Mouse (Mus musculus): ENCODE results near the gene Gdap1l1.

Gdap1l1 gene

DNA sequence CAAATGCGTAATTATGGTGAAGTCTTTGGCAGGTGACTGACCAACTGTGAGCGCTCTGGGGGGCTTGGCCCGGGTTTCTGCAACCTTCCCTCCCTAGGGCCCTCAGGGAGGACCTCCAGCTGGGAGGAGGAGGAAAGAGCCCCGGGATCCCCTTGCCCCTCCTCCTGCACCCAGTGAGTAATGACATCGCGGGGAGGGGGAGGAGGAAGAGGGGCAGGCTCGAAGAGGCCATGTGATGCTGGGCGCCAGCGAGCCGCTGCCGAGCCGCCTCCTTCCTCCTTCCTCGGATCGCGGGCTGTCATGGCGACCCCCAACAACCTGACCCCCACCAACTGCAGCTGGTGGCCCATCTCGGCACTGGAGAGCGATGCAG lies at the start of gene Gdap1l1:
Gene Gdap1l1, plus strand, starts transcription at position 231 of the 373 bp plus-strand sequence.
- ChIA-PET CTCF (interaction anchor here in 3 of 4 experiments (0.9 to 1.9 kb wide), 6 partner anchors 13 to 350 kb away, joined by 3 to 14 read pairs (median 3); partner anchors contain the start of gene Fitm2 (in 2 of the 3)), POLR2A (interaction anchor here in 3 of 4 experiments (0.8 to 4.4 kb wide), 7 partner anchors 12 to 507 kb away, joined by 3 to 28 read pairs (median 3); partner anchors contain the start of gene Srsf6 (in 1 of the 3))

DNA sequence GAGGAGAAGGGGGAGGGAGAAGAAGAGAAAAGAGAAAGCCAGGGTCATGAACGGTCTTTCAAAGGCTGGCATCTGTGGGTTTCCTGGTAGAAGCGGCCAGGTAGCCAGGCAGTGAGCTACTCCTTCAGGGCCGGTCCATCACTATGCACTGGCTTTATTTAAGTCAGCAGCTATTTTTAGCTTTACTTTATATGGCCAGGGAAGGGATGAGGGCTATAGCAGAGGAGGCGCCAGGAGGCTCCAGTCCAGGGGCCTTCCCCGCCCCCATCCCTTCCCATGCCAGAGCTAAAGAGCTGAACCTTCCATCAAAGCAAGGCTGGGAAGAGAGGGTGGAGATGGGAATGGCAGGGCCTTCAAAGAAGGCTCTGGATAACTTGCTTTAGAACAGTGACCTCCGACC lies 45.8 kb upstream of the Gdap1l1 start:
- ChIA-PET POLR2A (interaction anchor here in 2 of 4 experiments (0.6 to 1.3 kb wide), 3 partner anchors 27 to 462 kb away, joined by 3 read pairs; no protein-coding TSS in a partner anchor), CTCF (interaction anchor here in 2 of 4 experiments (0.7 to 1.2 kb wide), 2 partner anchors 9 to 838 kb away, joined by 3 to 8 read pairs; no protein-coding TSS in a partner anchor)

DNA sequence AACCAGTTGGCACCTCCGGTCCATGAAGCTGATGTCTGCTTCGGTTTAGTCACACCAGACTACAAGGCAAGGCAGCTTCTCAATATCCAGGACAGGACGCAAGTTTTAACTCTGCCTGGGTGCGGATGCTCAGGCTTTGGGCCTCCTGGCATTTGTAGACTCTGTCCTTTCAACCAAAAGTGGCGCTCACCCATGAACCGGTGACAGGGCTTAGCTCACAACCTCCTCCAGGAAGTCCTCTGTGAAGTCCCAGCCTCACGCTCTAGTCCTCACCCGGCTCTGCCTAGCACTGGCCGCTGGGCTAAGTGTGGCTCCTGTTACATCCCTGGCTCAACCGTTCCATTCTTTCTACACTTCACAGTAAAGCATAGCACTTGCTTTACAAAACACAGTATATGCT lies 45.0 kb upstream of the Gdap1l1 start:
- ChIA-PET CTCF (interaction anchor here in 2 of 4 experiments (0.7 to 1.3 kb wide), 2 partner anchors 46 to 839 kb away, joined by 3 read pairs; no protein-coding TSS in a partner anchor), POLR2A (interaction anchor here in 2 of 4 experiments (0.6 to 1.2 kb wide), 2 partner anchors 26 to 399 kb away, joined by 3 to 4 read pairs; no protein-coding TSS in a partner anchor)

DNA sequence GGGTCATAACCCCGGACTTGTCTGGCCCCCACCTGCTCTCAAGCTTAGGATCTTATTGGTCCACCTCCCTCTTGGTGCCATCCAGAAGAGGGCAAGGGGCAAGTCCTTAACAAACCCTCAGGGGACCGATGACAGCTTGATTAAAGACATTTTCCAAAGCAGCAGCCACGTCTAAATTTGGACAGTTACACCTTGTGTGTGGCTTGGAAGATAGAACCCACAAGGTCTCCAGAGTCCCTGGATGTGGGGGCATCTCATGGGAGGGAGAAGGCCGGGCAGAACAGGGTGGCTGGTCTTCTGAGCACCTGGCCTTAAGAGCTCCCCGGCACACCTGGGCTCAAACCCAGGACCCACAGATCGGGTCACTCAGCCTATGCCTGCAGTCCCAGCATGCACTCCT lies 44.3 kb upstream of the Gdap1l1 start:
- ChIA-PET POLR2A (interaction anchor here in 1 of 4 experiments (0.6 kb wide), 1 partner anchor 400 kb away, joined by 4 read pairs; no protein-coding TSS in a partner anchor), CTCF (interaction anchor here in 1 of 4 experiments (1.3 kb wide), 1 partner anchor 47 kb away, joined by 3 read pairs; no protein-coding TSS in a partner anchor)

DNA sequence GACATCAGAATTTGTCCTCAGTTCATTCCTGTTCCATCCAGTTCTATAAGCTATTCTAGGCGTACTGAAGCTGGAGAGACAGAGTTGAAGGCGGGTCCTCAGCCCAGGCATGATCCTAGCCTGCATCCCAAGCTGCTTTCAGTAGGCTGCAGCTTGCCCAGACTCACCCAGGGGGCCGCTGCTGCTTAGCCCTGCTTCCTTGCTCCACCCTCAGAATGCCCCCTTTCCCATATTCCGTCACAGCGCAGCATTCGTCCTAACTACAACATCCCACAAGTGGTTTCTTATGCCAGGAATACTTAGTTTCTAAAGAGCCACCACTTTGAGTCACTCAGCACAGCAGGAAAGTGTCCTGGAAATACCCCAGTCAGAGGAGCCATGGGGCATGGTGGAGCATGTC lies 43.3 kb upstream of the Gdap1l1 start:
- ChIA-PET POLR2A (interaction anchor here in 1 of 4 experiments (0.9 kb wide), 1 partner anchor 24 kb away, joined by 3 read pairs; no protein-coding TSS in a partner anchor), CTCF (no interaction called here)

DNA sequence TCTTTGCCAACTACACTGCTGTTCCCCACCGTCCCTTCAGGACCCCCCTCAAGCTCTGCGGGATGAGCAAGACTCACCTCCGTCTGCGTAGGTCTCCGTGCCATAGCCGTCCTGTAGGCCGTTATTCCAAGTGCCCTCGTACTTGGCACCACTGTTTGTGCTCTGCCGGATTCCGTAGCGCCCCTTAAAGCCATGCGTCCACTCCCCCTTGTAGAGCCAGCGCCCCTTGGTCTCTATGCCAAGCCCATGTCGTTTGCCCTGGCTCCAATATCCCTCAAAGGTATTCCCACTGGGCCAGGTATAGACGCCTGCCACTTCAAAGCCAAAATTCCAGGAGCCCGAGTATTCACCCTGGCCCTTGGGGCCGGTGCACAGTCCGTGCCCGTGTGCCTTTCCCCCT lies 41.2 kb upstream of the Gdap1l1 start:
- ChIA-PET POLR2A (interaction anchor here in 3 of 4 experiments (0.6 to 1.9 kb wide), 3 partner anchors 10 to 79 kb away, joined by 3 to 10 read pairs (median 3); no protein-coding TSS in a partner anchor), CTCF (interaction anchor here (0.6 to 8.2 kb wide), 6 partner anchors 54 to 285 kb away, joined by 3 to 145 read pairs (median 6); no protein-coding TSS in a partner anchor)

DNA sequence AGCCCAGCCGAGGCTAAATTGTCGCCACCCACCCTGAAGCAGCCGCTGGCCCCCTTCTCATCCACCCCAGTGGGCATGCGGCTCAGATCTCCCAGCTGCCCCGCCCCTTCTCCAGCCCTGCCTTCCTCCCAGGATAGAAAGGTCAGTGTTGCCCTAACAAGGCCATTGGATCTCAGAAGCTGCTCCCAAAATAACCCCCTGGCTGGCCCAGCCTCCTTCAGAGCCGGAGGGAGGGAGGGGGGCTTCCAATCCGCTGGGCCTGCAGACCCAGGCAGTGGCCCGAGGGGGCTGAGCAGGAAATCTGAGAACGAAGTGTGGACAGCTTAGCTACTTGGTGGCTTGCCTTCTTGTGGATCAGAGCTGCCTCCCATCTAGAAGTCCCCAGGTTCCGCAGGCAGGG lies 40.4 kb upstream of the Gdap1l1 start, which contains the start of gene Jph2:
Gene Jph2, minus strand, starts transcription at position 89 of the 400 bp plus-strand sequence.
- CTCF ChIA-PET, result interaction anchor here (0.6 to 8.2 kb wide), 8 partner anchors 55 to 467 kb away, joined by 3 to 153 read pairs (median 6); partner anchors contain the start of gene Srsf6 (in 1 of the 4)

DNA sequence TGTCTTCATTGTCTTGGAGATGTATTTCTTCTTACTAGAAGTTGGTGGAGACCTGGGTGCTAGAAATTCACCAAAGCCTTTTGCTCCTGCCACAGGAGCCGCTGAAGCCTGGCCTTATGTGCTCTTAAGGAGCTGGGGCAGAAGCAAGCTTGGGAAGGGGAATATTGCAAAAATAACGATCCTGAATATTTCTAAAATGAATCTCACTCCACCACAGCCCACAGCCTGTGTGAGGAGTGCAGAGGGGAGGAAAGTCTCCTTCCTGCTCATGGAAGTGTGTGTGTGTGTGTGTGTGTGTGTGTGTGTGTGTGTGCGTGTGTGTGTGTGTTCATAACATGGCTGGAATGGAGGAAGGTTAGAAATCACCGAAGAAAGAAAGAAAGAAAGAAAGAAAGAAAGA lies 39.5 kb upstream of the Gdap1l1 start:
- ChIA-PET CTCF (interaction anchor here in 2 of 4 experiments (0.7 to 8.2 kb wide), 5 partner anchors 49 to 468 kb away, joined by 3 to 153 read pairs (median 3); partner anchors contain the start of gene Srsf6 (in 1 of the 2)), POLR2A (interaction anchor here in 3 of 4 experiments (0.6 to 1.9 kb wide), 5 partner anchors 20 to 733 kb away, joined by 4 to 10 read pairs (median 6); no protein-coding TSS in a partner anchor)

More for the DNA sequence above, 40.4 kb upstream of the Gdap1l1 start, which contains the start of gene Jph2:
- POLR2A ChIA-PET, result interaction anchor here in 3 of 4 experiments (0.6 to 1.9 kb wide), 6 partner anchors 11 to 538 kb away, joined by 3 to 10 read pairs (median 3); partner anchors contain the start of gene Srsf6 (in 1 of the 3)

DNA sequence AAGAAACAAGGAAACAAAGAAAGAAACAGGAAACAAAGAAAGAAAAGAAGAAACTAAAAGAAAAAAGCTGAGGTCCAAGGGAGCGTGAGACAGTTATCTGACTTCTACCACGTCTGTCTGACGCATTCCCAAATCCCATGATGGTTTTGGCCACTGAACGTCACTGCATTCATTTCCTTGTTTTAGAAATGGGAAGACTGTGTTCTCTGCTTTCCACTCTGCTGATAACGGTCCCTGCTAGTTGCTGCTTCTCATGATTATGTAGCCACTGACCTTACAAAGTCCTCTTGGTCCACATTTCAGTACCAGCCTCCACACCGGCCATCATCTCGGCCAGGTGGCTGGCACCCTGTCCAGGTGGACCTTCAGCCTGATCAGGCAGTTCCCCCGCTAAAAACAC lies 39.1 kb upstream of the Gdap1l1 start:
- CTCF ChIA-PET, result interaction anchor here in 3 of 4 experiments (1.0 to 8.2 kb wide), 4 partner anchors 49 to 61 kb away, joined by 3 to 153 read pairs (median 108); no protein-coding TSS in a partner anchor
- POLR2A ChIA-PET, result interaction anchor here (0.6 to 2.7 kb wide), 6 partner anchors 20 to 301 kb away, joined by 4 to 22 read pairs (median 8); no protein-coding TSS in a partner anchor

DNA sequence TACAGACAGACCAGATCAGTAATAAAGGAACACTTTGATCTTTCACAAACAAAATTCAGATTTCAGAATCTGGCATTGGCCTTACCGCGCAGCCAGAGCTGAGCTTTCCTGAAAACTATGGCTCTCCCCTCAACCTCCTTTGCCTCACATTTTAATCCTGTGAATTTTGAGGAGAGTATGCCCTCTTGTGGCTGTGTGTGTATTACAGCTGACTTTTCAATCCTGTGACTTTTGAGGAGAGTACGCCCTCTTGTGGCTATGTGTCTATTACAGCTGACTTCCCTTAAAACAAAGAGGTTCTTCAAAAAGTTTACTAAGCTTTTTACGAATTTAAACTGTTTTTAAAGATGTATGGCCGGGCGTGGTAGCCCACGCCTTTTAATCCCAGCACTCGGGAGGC lies 37.1 kb upstream of the Gdap1l1 start:
- CTCF ChIA-PET, result interaction anchor here (0.5 to 8.2 kb wide), 124 partner anchors 9 to 1598 kb away, joined by 3 to 153 read pairs (median 4); partner anchors contain the start of genes Fitm2 (in 3 of the 4), Kcnk15 (in 1 of the 4) and Rims4 (in 1 of the 4)
- POLR2A ChIA-PET, result interaction anchor here in 3 of 4 experiments (0.7 to 2.7 kb wide), 17 partner anchors 13 to 470 kb away, joined by 3 to 22 read pairs (median 4); no protein-coding TSS in a partner anchor

DNA sequence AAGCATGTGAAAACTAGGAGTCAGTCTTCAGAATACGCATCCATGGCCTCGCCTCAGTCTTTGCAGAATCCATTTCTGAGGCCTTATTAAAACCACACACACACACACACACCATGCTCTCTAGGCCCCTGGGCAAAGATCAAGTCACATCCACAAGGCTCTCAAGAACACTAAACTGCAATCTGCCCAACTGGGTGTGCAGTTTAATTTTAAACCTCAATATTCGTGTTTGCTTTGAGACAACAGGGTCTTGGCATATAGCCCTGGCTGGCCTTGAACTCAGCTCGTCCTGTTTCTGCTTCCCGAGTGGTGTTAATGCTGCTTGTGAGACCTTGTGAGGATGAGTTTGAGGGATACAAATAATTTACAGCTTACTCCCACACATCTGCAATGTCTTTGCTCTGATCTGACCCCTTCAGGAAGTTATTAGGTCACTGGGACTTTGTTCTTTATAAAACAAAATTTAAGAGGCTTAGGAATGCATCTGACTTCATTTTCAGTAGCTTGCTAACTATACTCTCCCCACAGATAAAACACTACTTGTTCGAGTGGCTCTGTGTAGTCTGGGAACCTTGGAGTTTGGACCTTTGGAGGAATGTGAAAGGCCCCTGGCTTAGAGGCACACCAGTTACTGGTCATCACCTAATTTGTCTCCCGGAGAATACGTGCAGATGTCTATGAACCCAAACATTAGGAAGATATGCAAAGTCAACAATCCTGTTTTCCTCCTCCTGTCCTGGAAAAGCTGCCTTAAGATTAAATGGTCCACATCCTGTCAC lies 34.0 kb upstream of the Gdap1l1 start:
- ChIA-PET CTCF (interaction anchor here in 2 of 4 experiments (0.6 to 8.2 kb wide), 3 partner anchors 64 to 131 kb away, joined by 3 to 145 read pairs (median 5); no protein-coding TSS in a partner anchor), POLR2A (interaction anchor here in 1 of 4 experiments (1.1 to 4.1 kb wide), 2 partner anchors 14 to 59 kb away, joined by 5 to 25 read pairs; no protein-coding TSS in a partner anchor)

DNA sequence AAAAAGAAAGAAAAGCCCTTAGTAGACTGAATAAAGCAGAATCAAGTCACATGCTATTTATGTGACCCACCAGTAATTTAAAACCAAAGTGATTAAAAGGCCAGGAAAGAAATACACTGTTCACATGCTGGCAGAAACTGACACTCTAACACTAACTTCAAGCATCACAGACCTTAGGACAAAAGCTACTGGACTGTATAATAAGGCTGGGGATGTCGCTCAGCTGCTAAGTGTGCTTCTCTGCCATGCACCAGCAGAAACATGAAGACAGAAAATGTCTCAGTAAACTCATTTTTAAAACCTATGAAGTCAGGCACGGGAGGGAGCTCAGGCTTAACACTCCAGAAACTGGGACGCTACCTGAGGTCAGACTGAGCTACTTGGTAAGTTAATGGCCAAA lies 28.1 kb upstream of the Gdap1l1 start:
- ChIA-PET POLR2A (interaction anchor here in 3 of 4 experiments (1.0 to 5.8 kb wide), 4 partner anchors 8 to 69 kb away, joined by 3 to 58 read pairs (median 20); no protein-coding TSS in a partner anchor), CTCF (interaction anchor here in 2 of 4 experiments (0.9 to 2.1 kb wide), 3 partner anchors 9 to 478 kb away, joined by 3 to 10 read pairs (median 4); partner anchors contain the start of gene Srsf6 (in 1 of the 2))

DNA sequence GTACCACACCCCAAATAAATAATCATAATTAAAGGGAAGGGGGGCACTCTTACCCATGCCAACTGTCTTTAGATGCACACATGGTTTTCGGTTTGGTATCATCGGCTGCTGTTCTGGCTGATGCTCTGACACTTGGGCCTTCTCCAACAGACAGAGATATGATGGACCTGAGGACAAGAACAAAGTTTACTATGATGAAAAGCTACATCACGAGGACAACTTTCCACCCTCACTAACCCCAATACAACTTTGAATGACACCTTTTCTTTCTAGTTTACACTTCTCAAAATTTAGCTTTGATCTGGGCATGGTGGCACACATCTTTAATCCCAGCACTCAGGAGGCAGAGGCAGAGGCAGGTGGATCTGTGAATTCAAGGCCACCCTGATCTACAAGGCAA lies 26.9 kb upstream of the Gdap1l1 start:
- CTCF ChIA-PET, result interaction anchor here in 2 of 4 experiments (1.4 to 2.1 kb wide), 2 partner anchors 10 kb away, joined by 3 to 10 read pairs; no protein-coding TSS in a partner anchor
- POLR2A ChIA-PET, result interaction anchor here in 3 of 4 experiments (0.6 to 5.8 kb wide), 6 partner anchors 8 to 479 kb away, joined by 3 to 58 read pairs (median 5); partner anchors contain the start of gene Fitm2 (in 1 of the 3)

DNA sequence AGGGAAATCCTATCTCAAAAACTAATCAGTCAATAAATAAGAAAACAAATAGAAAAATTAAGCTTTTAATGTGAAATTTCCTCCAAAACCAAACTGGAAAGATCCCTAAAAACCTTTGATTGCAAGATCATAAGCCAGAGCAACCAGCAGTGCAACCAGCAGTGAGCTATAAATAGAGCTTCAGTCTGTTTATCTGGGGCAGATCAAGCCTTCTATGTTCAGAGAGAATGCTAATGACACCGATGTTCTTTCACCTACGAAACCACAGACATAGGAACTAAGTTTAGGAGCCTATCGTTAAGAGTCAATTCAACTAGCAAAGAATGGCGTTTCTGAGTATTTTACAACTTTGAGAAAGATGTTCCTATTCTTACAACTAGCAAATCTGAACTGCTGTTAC lies 26.4 kb upstream of the Gdap1l1 start:
- ChIA-PET POLR2A (interaction anchor here in 3 of 4 experiments (0.6 to 5.8 kb wide), 6 partner anchors 7 to 479 kb away, joined by 3 to 58 read pairs (median 5); partner anchors contain the start of gene Fitm2 (in 1 of the 3)), CTCF (interaction anchor here in 1 of 4 experiments (1.4 kb wide), 1 partner anchor 11 kb away, joined by 3 read pairs; no protein-coding TSS in a partner anchor)

DNA sequence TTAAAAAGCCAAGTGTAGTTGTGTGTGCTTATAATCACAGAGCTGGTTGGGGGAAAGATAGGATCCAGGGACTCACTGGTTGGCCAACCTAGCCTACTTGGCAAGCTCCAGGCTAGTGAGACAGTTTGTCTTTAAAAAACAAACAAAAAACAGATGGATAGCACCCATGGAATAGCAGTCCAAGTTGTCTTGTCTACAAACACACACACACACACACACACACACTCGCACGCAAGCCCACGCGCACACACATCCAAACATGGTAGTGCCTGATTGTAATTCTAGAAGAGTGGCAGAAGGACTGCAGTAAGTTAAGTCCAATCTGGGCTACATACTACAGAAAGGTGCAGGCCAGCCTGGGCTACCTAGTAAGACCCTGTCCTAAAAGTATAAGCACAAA lies 25.9 kb upstream of the Gdap1l1 start:
- ChIA-PET POLR2A (interaction anchor here in 2 of 4 experiments (0.6 to 5.8 kb wide), 3 partner anchors 7 to 60 kb away, joined by 3 to 38 read pairs (median 6); partner anchors contain the start of gene Fitm2 (in 1 of the 2)), CTCF (no interaction called here)

DNA sequence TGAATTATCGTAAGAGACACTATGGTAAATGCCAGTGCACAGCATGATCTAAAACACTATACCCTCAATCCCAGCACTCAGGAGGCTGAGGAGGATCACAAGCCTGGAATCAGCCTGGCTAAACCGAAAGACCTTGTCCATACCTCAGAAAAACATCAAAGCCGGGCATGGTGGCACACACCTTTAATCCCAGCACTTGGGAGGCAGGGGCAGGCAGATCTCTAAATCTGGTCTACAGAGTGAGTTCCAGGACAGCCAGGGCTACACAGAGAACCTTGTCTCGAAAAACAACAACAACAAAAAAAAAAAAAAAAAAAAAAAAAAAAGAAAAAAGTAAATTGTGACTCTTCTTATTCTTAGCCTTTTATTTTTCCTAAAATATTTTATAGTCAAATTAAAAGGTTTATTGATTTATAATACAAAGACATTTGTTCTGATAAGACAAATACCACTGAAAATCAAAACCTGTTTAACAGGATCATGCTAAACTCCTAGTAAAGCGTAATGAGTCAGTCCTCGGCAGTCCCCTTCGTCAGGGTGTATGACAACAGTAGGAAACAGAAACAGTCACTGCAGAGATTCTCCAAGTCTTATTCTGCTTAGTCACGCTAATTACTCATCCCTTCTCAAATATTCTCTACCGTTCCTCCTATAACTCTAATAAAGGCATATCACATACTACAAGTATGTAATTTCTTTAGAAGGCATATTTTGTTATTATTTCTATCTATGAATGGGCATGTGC lies 25.3 kb upstream of the Gdap1l1 start:
- POLR2A ChIA-PET, result interaction anchor here in 2 of 4 experiments (0.6 to 5.8 kb wide), 5 partner anchors 7 to 59 kb away, joined by 3 to 38 read pairs (median 8); no protein-coding TSS in a partner anchor
- CTCF ChIA-PET, result interaction anchor here in 1 of 4 experiments (1.2 kb wide), 1 partner anchor 11 kb away, joined by 3 read pairs; no protein-coding TSS in a partner anchor

DNA sequence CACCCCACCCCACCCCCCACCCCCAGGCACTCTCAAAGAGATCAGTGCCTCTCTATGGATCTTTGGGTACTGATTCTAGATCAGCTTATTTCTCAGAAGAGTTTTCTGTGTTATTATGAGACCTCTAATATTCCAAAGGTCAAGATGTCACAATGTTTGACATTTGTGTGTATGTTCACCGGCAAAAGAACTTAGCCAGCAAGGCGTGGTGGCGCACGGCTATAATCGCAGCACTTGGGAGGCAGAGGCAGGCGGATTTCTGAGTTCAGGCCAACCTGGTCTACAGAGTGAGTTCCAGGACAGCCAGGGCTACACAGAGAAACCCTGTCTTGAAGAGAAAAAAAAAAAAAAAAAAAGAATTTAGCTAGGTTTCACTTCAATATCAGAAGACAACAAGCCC lies 21.2 kb upstream of the Gdap1l1 start:
- ChIA-PET CTCF (interaction anchor here in 3 of 4 experiments (0.6 to 1.6 kb wide), 4 partner anchors 16 to 1893 kb away, joined by 3 to 4 read pairs (median 4); no protein-coding TSS in a partner anchor), POLR2A (interaction anchor here in 3 of 4 experiments (0.6 to 5.3 kb wide), 15 partner anchors 7 to 641 kb away, joined by 3 to 58 read pairs (median 4); partner anchors contain the start of genes Fitm2 (in 1 of the 3) and Gdap1l1 (in 1 of the 3))
